Mouse (Mus musculus) ES-Bruce4 (cell line): ENCODE measurements around the gene Gm572. TPM values are rescaled to one million over a fixed set of nuclear protein-coding genes. Genes with fewer than 3 reads are reported as not detected.

Experiments used
- H3K27ac ChIP-seq: 2 replicates; pipeline ENCODE4 v1.5.1; 2012; ENCODE audit warnings: low read length, inconsistent platforms; ENCODE audit not compliant: insufficient read depth
- H3K27me3 ChIP-seq: 2 replicates; pipeline ENCODE4 v1.6.1; 2012; ENCODE audit warnings: mild to moderate bottlenecking, low read length, inconsistent platforms; ENCODE audit not compliant: control insufficient read depth, poor library complexity, insufficient read depth, severe bottlenecking
- H3K36me3 ChIP-seq: 2 replicates; pipeline ENCODE4 v1.6.1; 2012; ENCODE audit warnings: inconsistent platforms, mild to moderate bottlenecking, low read length, moderate library complexity; ENCODE audit not compliant: control insufficient read depth, poor library complexity, insufficient read depth, severe bottlenecking
- H3K4me1 ChIP-seq: one replicate; pipeline ENCODE4 v1.8.1; 2011; ENCODE audit warnings: low read length; ENCODE audit not compliant: control insufficient read depth, insufficient read depth
- H3K4me3 ChIP-seq: 2 replicates; pipeline ENCODE4 v1.5.1; 2011; ENCODE audit warnings: low read depth, mild to moderate bottlenecking, low read length
- H3K9ac ChIP-seq: 2 replicates; pipeline ENCODE4 v1.6.1; 2012; ENCODE audit warnings: low read depth, mild to moderate bottlenecking, inconsistent platforms; ENCODE audit not compliant: poor library complexity, severe bottlenecking
- H3K9me3 ChIP-seq: replicated peaks from 2 replicates; pipeline ENCODE4 v1.6.1; 2012; ENCODE audit warnings: mild to moderate bottlenecking, low read length, inconsistent platforms; ENCODE audit not compliant: control insufficient read depth, poor library complexity, insufficient read depth, severe bottlenecking
- CTCF ChIP-seq: IDR thresholded peaks from one replicate; pipeline ENCODE4 v1.8.1; 2011; ENCODE audit warnings: low read depth, low read length
- EP300 ChIP-seq: IDR thresholded peaks from 2 replicates; pipeline ENCODE4 v1.6.1; 2011; ENCODE audit warnings: low read depth, low read length; ENCODE audit not compliant: insufficient read depth
- POLR2A ChIP-seq: IDR thresholded peaks from one replicate; pipeline ENCODE4 v1.8.1; 2011; ENCODE audit warnings: low read length; ENCODE audit not compliant: insufficient read depth
- polyA plus RNA-seq: library from polyadenylated mRNA; stranded (reverse); fragments of >200 nt; gene quantifications from 2 replicates; pipeline ENCODE4 v1.2.4, GENCODE M21; 2011; ENCODE audit warnings: low read depth; ENCODE audit not compliant: missing spikeins, insufficient read depth, insufficient read length

Gm572 gene
- polyA plus RNA-seq, 1 experiment, result not detected

GRCm38 (mm10) chr4:148663326-148663725 is 20.2 kb downstream of the Gm572 start:
- no peaks in the 10 kb centered on the region for H3K9me3 ChIP-seq
- H3K36me3 ChIP-seq, result no peaks in the 10 kb centered on the region
- TF ChIP-seq POLR2A (no peak), CTCF (no peak), EP300 (no peak)
- no peaks in the 10 kb centered on the region for H3K27me3 ChIP-seq
- no peak overlapping the region for H3K9ac ChIP-seq
- H3K27ac ChIP-seq, result no peak overlapping the region
- H3K4me1 ChIP-seq, result peaks cover 2% of the 10 kb centered on the region
- no peak overlapping the region for H3K4me3 ChIP-seq

- H3K4me3 ChIP-seq, result no peak overlapping the region
- H3K4me1 ChIP-seq, result peaks cover 2% of the 10 kb centered on the region
- H3K9ac ChIP-seq, result no peak overlapping the region
- no peak overlapping the region for H3K27ac ChIP-seq
- no peak for TF ChIP-seq EP300
- no peak for TF ChIP-seq CTCF
- TF ChIP-seq POLR2A, result no peak
- no peaks in the 10 kb centered on the region for H3K36me3 ChIP-seq
- H3K27me3 ChIP-seq, result no peaks in the 10 kb centered on the region
- no peaks in the 10 kb centered on the region for H3K9me3 ChIP-seq
Observed at GRCm38 (mm10) chr4:148664021-148664420, 20.9 kb downstream of the Gm572 start.

GRCm38 (mm10) chr4:148667006-148667755 is 24.1 kb downstream of the Gm572 start:
- no peaks in the 10 kb centered on the region for H3K27me3 ChIP-seq
- no peak overlapping the region for H3K27ac ChIP-seq
- no peak overlapping the region for H3K4me3 ChIP-seq
- no peaks in the 10 kb centered on the region for H3K9me3 ChIP-seq
- no peak overlapping the region for H3K9ac ChIP-seq
- no peaks in the 10 kb centered on the region for H3K36me3 ChIP-seq
- peaks cover 2% of the 10 kb centered on the region for H3K4me1 ChIP-seq
- TF ChIP-seq POLR2A (no peak), EP300 (no peak), CTCF (no peak)

GRCm38 (mm10) chr4:148671230-148671947 is 28.3 kb downstream of the Gm572 start:
- Histone ChIP-seq H3K36me3 (no peaks in the 10 kb centered on the region), H3K9ac (no peak overlapping the region), H3K9me3 (no peaks in the 10 kb centered on the region), H3K4me1 (peaks cover 3% of the 10 kb centered on the region), H3K27me3 (no peaks in the 10 kb centered on the region), H3K27ac (no peak overlapping the region), H3K4me3 (no peak overlapping the region)
- TF ChIP-seq EP300 (no peak), POLR2A (no peak), CTCF (no peak)

- H3K27ac ChIP-seq, result no peak overlapping the region
- TF ChIP-seq CTCF, result no peak
- no peak for TF ChIP-seq POLR2A
- TF ChIP-seq EP300, result no peak
- H3K4me1 ChIP-seq, result peaks cover 8% of the 10 kb centered on the region
- H3K27me3 ChIP-seq, result no peaks in the 10 kb centered on the region
- H3K4me3 ChIP-seq, result no peak overlapping the region
- H3K9me3 ChIP-seq, result no peaks in the 10 kb centered on the region
- no peaks in the 10 kb centered on the region for H3K36me3 ChIP-seq
- H3K9ac ChIP-seq, result no peak overlapping the region
Observed at GRCm38 (mm10) chr4:148675043-148675442, 31.9 kb downstream of the Gm572 start.
